In genomic region chr16:21549751-21550150, GRCm38 (mm10) we compare ENCODE assay signal across 28 mouse cellular contexts.
A peak's percentile ranks its signal among the peaks of the same experiment; 100 is the strongest.
DNase-seq lines count a peak whose midpoint lies in the region; ATAC-seq lines count a peak whose summit lies in the region.
"Had no signal": no experiment of that assay in that cellular context is flagged by ENCODE, and none has a peak within 500 bp of the region (broad histone marks: within the 10 kb centered on the region; RNA-seq: fewer than 3 reads in every experiment).

No protein-coding gene starts in this region.

- no peak for ATAC-seq in kidney, embryonic 16.5 days (ENCODE audit: low FRiP score, low TSS enrichment)
- no peak for ATAC-seq in midbrain, embryonic 16.5 days
- no peak for ATAC-seq in midbrain, embryonic 15.5 days (replicated peaks)
- ATAC-seq in inflammation-experienced regulatory T-cells, adult 6 months = no peak
- ATAC-seq: forebrain, embryonic 14.5 days had no signal

- peak; percentile 32 for DNase-seq in adrenal gland, postnatal 14 days
- DNase-seq in adrenal gland, adult 2 months = no peak
- peak; percentile 38 for DNase-seq in kidney, adult 18-20 months
- DNase-seq in kidney, postnatal 36 days = peak; percentile 64 to 69
- DNase-seq: cerebellum, adult 11 months; cerebellum, adult 9-11 months; embryo, embryonic 11 days; gastrocnemius, postnatal 14 days; heart, postnatal 36 days; lung, embryonic 14.5 days; lung, postnatal 14 days; right cerebral cortex, postnatal 14 days had no signal

- no peaks in the 10 kb centered on the region for H3K9me3 ChIP-seq in kidney, embryonic 16.5 days (ENCODE audit: low read length)
- H3K9me3 ChIP-seq in midbrain, embryonic 16.5 days (replicated peaks; ENCODE audit: control insufficient read depth, low read length, poor library complexity, severe bottlenecking) = no peaks in the 10 kb centered on the region
- no peaks in the 10 kb centered on the region for H3K9me3 ChIP-seq in midbrain, embryonic 15.5 days
- H3K9me3 ChIP-seq: embryonic facial prominence, embryonic 12.5 days; G1E; heart, embryonic 10.5 days; heart, embryonic 15.5 days; hindbrain, embryonic 13.5 days; limb, embryonic 10.5 days; limb, embryonic 15.5 days; liver, embryonic 15.5 days; neural tube, embryonic 15.5 days; stomach, embryonic 15.5 days had no signal

- no peaks in the 10 kb centered on the region for H3K27me3 ChIP-seq in kidney, embryonic 16.5 days (ENCODE audit: insufficient read depth, low read length)
- H3K27me3 ChIP-seq in midbrain, embryonic 16.5 days (ENCODE audit: control insufficient read depth, insufficient read depth, low read depth, low read length) = no peaks in the 10 kb centered on the region
- H3K27me3 ChIP-seq in midbrain, embryonic 15.5 days (replicated peaks) = no peaks in the 10 kb centered on the region
- H3K27me3 ChIP-seq: embryonic facial prominence, embryonic 12.5 days; heart, embryonic 15.5 days; hindbrain, embryonic 13.5 days; limb, embryonic 15.5 days; liver, embryonic 15.5 days; neural tube, embryonic 15.5 days; stomach, embryonic 15.5 days had no signal

- no peak overlapping the region for H3K9ac ChIP-seq in kidney, embryonic 16.5 days (replicated peaks; ENCODE audit: low read length)
- no peak overlapping the region for H3K9ac ChIP-seq in midbrain, embryonic 16.5 days (ENCODE audit: low read depth, low read length)
- H3K9ac ChIP-seq in midbrain, embryonic 15.5 days = no peak overlapping the region
- H3K9ac ChIP-seq: embryonic facial prominence, embryonic 12.5 days; heart, embryonic 15.5 days; hindbrain, embryonic 13.5 days; limb, embryonic 15.5 days; liver, embryonic 15.5 days; lung, embryonic 14.5 days; neural tube, embryonic 15.5 days; stomach, embryonic 15.5 days had no signal

- 86% methylated on average over 4 of the region's 4 CpGs for WGBS in kidney, embryonic 16.5 days
- WGBS in midbrain, embryonic 16.5 days = 76% methylated on average over 4 of the region's 4 CpGs
- 74% methylated on average over 4 of the region's 4 CpGs for WGBS in midbrain, embryonic 15.5 days

- H3K4me2 ChIP-seq in kidney, embryonic 16.5 days (replicated peaks; ENCODE audit: low read depth, low read length) = no peak overlapping the region
- no peak overlapping the region for H3K4me2 ChIP-seq in midbrain, embryonic 16.5 days (ENCODE audit: low read length)
- no peak overlapping the region for H3K4me2 ChIP-seq in midbrain, embryonic 15.5 days
- H3K4me2 ChIP-seq: embryonic facial prominence, embryonic 12.5 days; heart, embryonic 15.5 days; hindbrain, embryonic 13.5 days; limb, embryonic 15.5 days; liver, embryonic 15.5 days; lung, embryonic 14.5 days; neural tube, embryonic 15.5 days; stomach, embryonic 15.5 days had no signal

- no peak overlapping the region for H3K4me3 ChIP-seq in kidney, embryonic 16.5 days (ENCODE audit: low read length)
- no peak overlapping the region for H3K4me3 ChIP-seq in midbrain, embryonic 16.5 days (ENCODE audit: low read depth, low read length)
- H3K4me3 ChIP-seq in midbrain, embryonic 15.5 days = no peak overlapping the region
- H3K4me3 ChIP-seq: embryonic facial prominence, embryonic 12.5 days; heart, embryonic 10.5 days; heart, embryonic 15.5 days; hindbrain, embryonic 13.5 days; limb, embryonic 10.5 days; limb, embryonic 15.5 days; liver, embryonic 15.5 days; neural tube, embryonic 15.5 days; stomach, embryonic 15.5 days had no signal

- no peaks in the 10 kb centered on the region for H3K36me3 ChIP-seq in kidney, embryonic 16.5 days (ENCODE audit: insufficient read depth, low read length)
- H3K36me3 ChIP-seq in midbrain, embryonic 16.5 days (ENCODE audit: control insufficient read depth, insufficient read depth, low read length) = 0 out of 2 replicates have a peak, but pooled peaks cover 2% of the 10 kb centered on the region
- H3K36me3 ChIP-seq in midbrain, embryonic 15.5 days (replicated peaks) = no peaks in the 10 kb centered on the region
- H3K36me3 ChIP-seq: embryonic facial prominence, embryonic 12.5 days; limb, embryonic 10.5 days; liver, embryonic 15.5 days; stomach, embryonic 15.5 days had no signal

- H3K4me1 ChIP-seq in kidney, embryonic 16.5 days (ENCODE audit: insufficient read depth, low read length) = no peaks in the 10 kb centered on the region
- peaks cover 5% of the 10 kb centered on the region; the same call in 1 of the 2 replicates for H3K4me1 ChIP-seq in midbrain, embryonic 16.5 days (ENCODE audit: control insufficient read depth, insufficient read depth, low read length)
- H3K4me1 ChIP-seq in midbrain, embryonic 15.5 days = 0 out of 2 replicates have a peak, but pooled peaks cover 2% of the 10 kb centered on the region
- H3K4me1 ChIP-seq: embryonic facial prominence, embryonic 12.5 days; heart, embryonic 15.5 days; hindbrain, embryonic 13.5 days; limb, embryonic 10.5 days; limb, embryonic 15.5 days; liver, embryonic 15.5 days; neural tube, embryonic 15.5 days; stomach, embryonic 15.5 days had no signal

- H3K27ac ChIP-seq in kidney, embryonic 16.5 days (ENCODE audit: low read length) = no peak overlapping the region
- peak overlapping the region; percentile 64; the same call in 1 of the 2 replicates for H3K27ac ChIP-seq in midbrain, embryonic 16.5 days (ENCODE audit: low read length)
- H3K27ac ChIP-seq in midbrain, embryonic 15.5 days = no peak overlapping the region
- H3K27ac ChIP-seq: embryonic facial prominence, embryonic 12.5 days; heart, embryonic 10.5 days; heart, embryonic 15.5 days; kidney, postnatal 0 days; limb, embryonic 10.5 days; limb, embryonic 15.5 days; liver, embryonic 15.5 days; neural tube, embryonic 15.5 days; stomach, embryonic 15.5 days had no signal
